Mouse (Mus musculus): ENCODE data around the gene Ggps1.

- TF ChIP-seq POLR2A (IDR thresholded peaks at IDR 0.05; ENCODE audit: insufficient read length, low read depth) (no peak), POLR2AphosphoS2 (IDR thresholded peaks at IDR 0.05; ENCODE audit: insufficient read length, low read depth) (no peak)
Measured at GRCm38 (mm10) chr13:14056801-14057200, 6.5 kb downstream of the Ggps1 start.
